Mouse (Mus musculus): ENCODE results near the gene S100a16. TPM values are rescaled to one million over a fixed set of nuclear protein-coding genes. Genes with fewer than 3 reads are reported as not detected.

S100a16 gene
- polyA plus RNA-seq, 1 experiment from 2014 or later: 252 TPM

- WGBS: under 1% methylated on average over 10 of the region's 10 CpGs
- H3K9me3 ChIP-seq (replicated peaks; ENCODE audit: low read length): no peaks in the 10 kb centered on the region
- H3K4me2 ChIP-seq (ENCODE audit: low read length): peak overlapping the region; percentile 84
- H3K27me3 ChIP-seq (ENCODE audit: insufficient read depth, low read length): no peaks in the 10 kb centered on the region
- peaks cover 16% of the 10 kb centered on the region for H3K4me1 ChIP-seq (replicated peaks; ENCODE audit: insufficient read depth, low read length)
- no peaks in the 10 kb centered on the region for H3K36me3 ChIP-seq (ENCODE audit: insufficient read depth, low read length)
- peak; percentile 73 for ATAC-seq (replicated peaks; ENCODE audit: low FRiP score, low read depth)
- no peak for TF ChIP-seq CTCF (IDR thresholded peaks at IDR 0.05; ENCODE audit: low read depth)
- peak; percentile 88 for DNase-seq (ENCODE audit: low spot score)
- H3K9ac ChIP-seq (ENCODE audit: low read depth, low read length): peak overlapping the region; percentile 58
- H3K27ac ChIP-seq: peak overlapping the region; percentile 81
- H3K4me3 ChIP-seq (replicated peaks; ENCODE audit: low read depth, low read length): peak overlapping the region; percentile 46
These were observed 22.4 kb upstream of the S100a16 start for GRCm38 (mm10) chr3:90514691-90515090.

- ATAC-seq (replicated peaks; ENCODE audit: low FRiP score, low read depth): no peak
- Histone ChIP-seq H3K27me3 (ENCODE audit: insufficient read depth, low read length) (no peaks in the 10 kb centered on the region), H3K4me2 (ENCODE audit: low read length) (peak overlapping the region; percentile 84), H3K9me3 (replicated peaks; ENCODE audit: low read length) (no peaks in the 10 kb centered on the region), H3K4me3 (replicated peaks; ENCODE audit: low read depth, low read length) (peak overlapping the region; percentile 46), H3K4me1 (replicated peaks; ENCODE audit: insufficient read depth, low read length) (peaks cover 16% of the 10 kb centered on the region), H3K9ac (ENCODE audit: low read depth, low read length) (peak overlapping the region; percentile 58), H3K27ac (peak overlapping the region; percentile 81), H3K36me3 (ENCODE audit: insufficient read depth, low read length) (no peaks in the 10 kb centered on the region)
- TF ChIP-seq CTCF (IDR thresholded peaks at IDR 0.05; ENCODE audit: low read depth): no peak
- 36% methylated on average over 1 of the region's 1 CpGs for WGBS
- DNase-seq (ENCODE audit: low spot score): peak; percentile 21
These were observed 21.8 kb upstream of the S100a16 start for GRCm38 (mm10) chr3:90515242-90515641.

- Histone ChIP-seq H3K4me2 (ENCODE audit: low read length) (peak overlapping the region; percentile 84; the same call in 1 of the 2 replicates), H3K27ac (no peak overlapping the region), H3K4me3 (replicated peaks; ENCODE audit: low read depth, low read length) (no peak overlapping the region), H3K27me3 (ENCODE audit: insufficient read depth, low read length) (no peaks in the 10 kb centered on the region), H3K36me3 (ENCODE audit: insufficient read depth, low read length) (no peaks in the 10 kb centered on the region), H3K4me1 (replicated peaks; ENCODE audit: insufficient read depth, low read length) (peaks cover 16% of the 10 kb centered on the region), H3K9me3 (replicated peaks; ENCODE audit: low read length) (no peaks in the 10 kb centered on the region), H3K9ac (ENCODE audit: low read depth, low read length) (no peak overlapping the region)
- TF ChIP-seq CTCF (IDR thresholded peaks at IDR 0.05; ENCODE audit: low read depth): no peak
- 94% methylated on average over 4 of the region's 4 CpGs for WGBS
- ATAC-seq (replicated peaks; ENCODE audit: low FRiP score, low read depth): no peak
- DNase-seq (ENCODE audit: low spot score): no peak
These were observed 21.3 kb upstream of the S100a16 start for GRCm38 (mm10) chr3:90515789-90516188.

GRCm38 (mm10) chr3:90517711-90518110 lies 19.3 kb upstream of the S100a16 start:
- DNase-seq (ENCODE audit: low spot score): no peak
- H3K27ac ChIP-seq: no peak overlapping the region
- H3K9ac ChIP-seq (ENCODE audit: low read depth, low read length): no peak overlapping the region
- no peaks in the 10 kb centered on the region for H3K27me3 ChIP-seq (ENCODE audit: insufficient read depth, low read length)
- no peaks in the 10 kb centered on the region for H3K9me3 ChIP-seq (replicated peaks; ENCODE audit: low read length)
- no peak for ATAC-seq (replicated peaks; ENCODE audit: low FRiP score, low read depth)
- H3K4me1 ChIP-seq (replicated peaks; ENCODE audit: insufficient read depth, low read length): peaks cover 16% of the 10 kb centered on the region
- TF ChIP-seq CTCF (IDR thresholded peaks at IDR 0.05; ENCODE audit: low read depth): no peak
- WGBS: 75% methylated on average over 4 of the region's 4 CpGs
- H3K4me2 ChIP-seq (ENCODE audit: low read length): no peak overlapping the region
- no peaks in the 10 kb centered on the region for H3K36me3 ChIP-seq (ENCODE audit: insufficient read depth, low read length)
- H3K4me3 ChIP-seq (replicated peaks; ENCODE audit: low read depth, low read length): no peak overlapping the region

GRCm38 (mm10) chr3:90525421-90525820 lies 11.6 kb upstream of the S100a16 start:
- no peaks in the 10 kb centered on the region for H3K27me3 ChIP-seq (ENCODE audit: insufficient read depth, low read length)
- no peaks in the 10 kb centered on the region for H3K36me3 ChIP-seq (ENCODE audit: insufficient read depth, low read length)
- no peak overlapping the region for H3K4me3 ChIP-seq (replicated peaks; ENCODE audit: low read depth, low read length)
- H3K9ac ChIP-seq (ENCODE audit: low read depth, low read length): no peak overlapping the region
- H3K4me1 ChIP-seq (replicated peaks; ENCODE audit: insufficient read depth, low read length): no peaks in the 10 kb centered on the region
- WGBS: 58% methylated on average over 4 of the region's 4 CpGs
- no peak overlapping the region for H3K4me2 ChIP-seq (ENCODE audit: low read length)
- H3K27ac ChIP-seq: no peak overlapping the region
- DNase-seq (ENCODE audit: low spot score): peak; percentile 95
- peak; percentile 87 for TF ChIP-seq CTCF (IDR thresholded peaks at IDR 0.05; ENCODE audit: low read depth)
- ATAC-seq (replicated peaks; ENCODE audit: low FRiP score, low read depth): peak; percentile 60; the same call in 1 of the 2 replicates
- no peaks in the 10 kb centered on the region for H3K9me3 ChIP-seq (replicated peaks; ENCODE audit: low read length)

GRCm38 (mm10) chr3:90526076-90526475 lies 11.0 kb upstream of the S100a16 start:
- 73% methylated on average over 2 of the region's 2 CpGs for WGBS
- Histone ChIP-seq H3K9me3 (replicated peaks; ENCODE audit: low read length) (no peaks in the 10 kb centered on the region), H3K9ac (ENCODE audit: low read depth, low read length) (no peak overlapping the region), H3K27ac (no peak overlapping the region), H3K4me1 (replicated peaks; ENCODE audit: insufficient read depth, low read length) (no peaks in the 10 kb centered on the region), H3K4me3 (replicated peaks; ENCODE audit: low read depth, low read length) (no peak overlapping the region), H3K36me3 (ENCODE audit: insufficient read depth, low read length) (no peaks in the 10 kb centered on the region), H3K27me3 (ENCODE audit: insufficient read depth, low read length) (no peaks in the 10 kb centered on the region), H3K4me2 (ENCODE audit: low read length) (no peak overlapping the region)
- ATAC-seq (replicated peaks; ENCODE audit: low FRiP score, low read depth) (no peak), DNase-seq (ENCODE audit: low spot score) (no peak)
- no peak for TF ChIP-seq CTCF (IDR thresholded peaks at IDR 0.05; ENCODE audit: low read depth)

- Histone ChIP-seq H3K27me3 (ENCODE audit: insufficient read depth, low read length) (no peaks in the 10 kb centered on the region), H3K9ac (ENCODE audit: low read depth, low read length) (no peak within 1 kb of the TSS), H3K4me3 (replicated peaks; ENCODE audit: low read depth, low read length) (no peak within 1 kb of the TSS), H3K27ac (no peak within 1 kb of the TSS), H3K4me2 (ENCODE audit: low read length) (no peak within 1 kb of the TSS), H3K4me1 (replicated peaks; ENCODE audit: insufficient read depth, low read length) (no peaks in the 10 kb centered on the region), H3K9me3 (replicated peaks; ENCODE audit: low read length) (no peaks in the 10 kb centered on the region), H3K36me3 (ENCODE audit: insufficient read depth, low read length) (no peaks in the 10 kb centered on the region)
- no peak for TF ChIP-seq CTCF (IDR thresholded peaks at IDR 0.05; ENCODE audit: low read depth)
- WGBS: 56% methylated on average over 5 of the region's 5 CpGs
- ATAC-seq (replicated peaks; ENCODE audit: low FRiP score, low read depth) (no peak; the same call in 1 of the 2 replicates), DNase-seq (ENCODE audit: low spot score) (peak; percentile 24)
These were observed 10.5 kb upstream of the S100a16 start, which contains the start of gene S100a14 for GRCm38 (mm10) chr3:90526580-90526979. S100a14 (plus strand) TSS chr3:90526856.
